Mouse (Mus musculus) embryonic fibroblast, embryonic 13.5 days (primary cell): Measurements from ENCODE around the gene Slc43a2. TPM values are rescaled to one million over a fixed set of nuclear protein-coding genes. Genes with fewer than 3 reads are reported as not detected.

Source experiments
- H3K27ac ChIP-seq: 2 replicates; pipeline ENCODE4 v1.5.1; 2012; ENCODE audit warnings: low read length, control low read depth, inconsistent platforms; ENCODE audit not compliant: insufficient read depth
- H3K4me1 ChIP-seq: 2 replicates; pipeline ENCODE4 v1.6.1; 2011; ENCODE audit warnings: low read length; ENCODE audit not compliant: control insufficient read depth, insufficient read depth
- H3K4me3 ChIP-seq: 2 replicates; pipeline ENCODE4 v1.5.1; 2011; ENCODE audit warnings: mild to moderate bottlenecking, control low read depth, low read length; ENCODE audit not compliant: insufficient read depth
- CTCF ChIP-seq: IDR thresholded peaks from 2 replicates; pipeline ENCODE4 v1.5.1; 2011; ENCODE audit warnings: mild to moderate bottlenecking, control low read depth, low read length, moderate library complexity, borderline replicate concordance; ENCODE audit not compliant: insufficient read depth
- POLR2A ChIP-seq: IDR thresholded peaks from 2 replicates; pipeline ENCODE4 v1.6.1; 2011; ENCODE audit warnings: low read depth, mild to moderate bottlenecking, control low read depth, low read length, moderate library complexity
- polyA plus RNA-seq: library from polyadenylated mRNA; stranded (reverse); fragments of >200 nt; gene quantifications from 2 replicates; pipeline ENCODE4 v1.2.4, GENCODE M21; 2011; ENCODE audit warnings: low read depth; ENCODE audit not compliant: missing spikeins, insufficient read length

Gene Slc43a2
- polyA plus RNA-seq, 1 experiment = 6.9 TPM

- TF ChIP-seq CTCF = 0 out of 2 replicates have a peak, but pooled peaks have one; percentile 9
- no peak for TF ChIP-seq POLR2A
- Histone ChIP-seq H3K27ac (peak within 1 kb of the TSS; percentile 36), H3K4me3 (peak within 1 kb of the TSS; percentile 7), H3K4me1 (peaks cover 9% of the 10 kb centered on the region)
Measured at GRCm38 (mm10) chr11:75509741-75510626, 21.5 kb upstream of the Slc43a2 start, which contains the start of gene Rilp. Gene Rilp, plus strand, starts transcription at chr11:75510094.

- TF ChIP-seq POLR2A = peak; percentile 73
- TF ChIP-seq CTCF = peak; percentile 85
- Histone ChIP-seq H3K4me1 (peaks cover 9% of the 10 kb centered on the region), H3K4me3 (peak overlapping the region; percentile 7), H3K27ac (peak overlapping the region; percentile 36; the same call in 1 of the 2 replicates)
Measured at GRCm38 (mm10) chr11:75510627-75510993, 20.9 kb upstream of the Slc43a2 start.

DNA sequence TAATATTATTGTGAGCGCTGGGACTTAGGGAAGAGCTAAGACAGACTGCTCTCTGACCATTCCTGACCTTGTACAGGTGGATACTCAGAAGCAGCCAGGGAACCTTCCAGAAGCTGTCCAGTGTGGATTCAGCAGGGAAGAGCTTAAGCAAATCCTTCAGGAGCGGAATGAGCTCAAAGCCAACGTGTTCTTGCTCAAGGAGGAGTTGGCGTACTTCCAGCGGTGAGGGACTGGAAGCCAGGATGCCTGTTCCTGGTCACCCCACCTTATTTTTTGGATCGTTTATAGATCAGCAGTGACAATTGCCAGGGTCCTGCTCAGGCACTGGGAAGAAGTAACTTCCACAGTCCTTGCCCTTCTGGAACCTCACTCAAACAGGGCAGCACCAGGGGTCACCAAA, 20.3 kb upstream of the Slc43a2 start:
- Histone ChIP-seq H3K4me3 (no peak overlapping the region), H3K4me1 (peaks cover 9% of the 10 kb centered on the region), H3K27ac (no peak overlapping the region)
- TF ChIP-seq CTCF (no peak), POLR2A (no peak)

DNA sequence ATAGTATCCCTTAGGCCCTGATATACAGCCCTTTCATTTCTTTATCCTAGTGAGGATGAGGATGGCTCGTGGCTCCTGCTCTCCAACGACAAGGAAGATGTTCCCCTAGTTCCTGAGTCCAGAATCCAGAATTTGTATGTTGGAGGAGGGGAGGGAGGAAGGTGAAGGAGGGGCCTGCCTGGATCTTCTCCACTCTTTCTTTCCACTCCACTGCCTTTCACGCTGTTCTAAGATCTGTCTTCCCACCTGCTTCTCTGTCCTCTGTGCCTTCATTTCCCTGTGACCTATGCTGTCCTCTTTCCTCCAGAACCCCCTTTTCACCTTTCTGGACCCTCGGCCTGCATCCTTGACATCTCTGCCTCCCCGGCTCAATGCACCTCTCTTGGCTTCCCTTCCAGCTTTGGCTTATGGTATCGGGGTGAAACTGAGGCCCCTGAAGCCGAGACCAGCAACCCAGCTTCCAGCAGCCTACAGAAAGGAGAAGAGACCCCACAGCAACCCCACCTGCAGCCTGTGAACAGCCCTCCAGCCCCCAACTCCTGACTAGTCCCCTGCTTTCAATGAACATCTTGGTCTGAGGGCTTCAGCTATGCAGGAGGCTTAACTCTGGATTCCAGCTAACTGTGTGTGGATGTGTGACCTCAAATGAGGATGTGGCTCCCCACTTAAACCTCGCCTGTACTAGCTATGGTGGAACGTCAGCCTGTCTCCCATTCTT, 19.0 kb upstream of the Slc43a2 start:
- H3K4me3 ChIP-seq = no peak overlapping the region
- peaks cover 9% of the 10 kb centered on the region for H3K4me1 ChIP-seq
- TF ChIP-seq CTCF = no peak
- TF ChIP-seq POLR2A = no peak
- H3K27ac ChIP-seq = no peak overlapping the region

DNA sequence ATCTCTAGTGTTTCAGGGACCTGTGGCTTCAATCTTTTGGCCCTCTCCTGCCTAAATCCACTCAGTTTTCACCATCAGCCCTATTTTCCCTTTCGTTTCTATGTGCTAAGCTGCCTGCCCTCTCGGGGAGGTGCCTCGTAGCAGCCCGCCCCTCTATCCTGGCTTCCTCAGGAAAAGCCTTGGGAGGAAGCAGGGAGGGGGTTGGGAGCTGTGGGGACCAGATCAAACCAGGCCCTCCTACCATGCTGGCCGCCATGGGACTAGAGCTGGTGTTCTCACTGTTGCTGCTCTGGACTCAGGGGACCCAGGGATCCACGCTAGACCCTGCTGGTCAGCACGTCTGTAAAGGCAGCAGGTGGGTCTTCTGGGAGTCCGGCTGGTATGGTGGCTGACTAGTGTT, 18.2 kb upstream of the Slc43a2 start, which contains the start of gene Scarf1:
TSS of gene Scarf1 (plus strand) at position 205 of the 400 bp plus-strand sequence.
- TF ChIP-seq CTCF (no peak), POLR2A (no peak)
- H3K27ac ChIP-seq = no peak within 1 kb of the TSS
- no peak within 1 kb of the TSS for H3K4me3 ChIP-seq
- H3K4me1 ChIP-seq = peaks cover 9% of the 10 kb centered on the region

GRCm38 (mm10) chr11:75515186-75515585, 16.3 kb upstream of the Slc43a2 start:
- Histone ChIP-seq H3K4me3 (no peak overlapping the region), H3K4me1 (no peaks in the 10 kb centered on the region), H3K27ac (no peak overlapping the region)
- no peak for TF ChIP-seq POLR2A
- TF ChIP-seq CTCF = no peak

GRCm38 (mm10) chr11:75519834-75520633, 11.5 kb upstream of the Slc43a2 start:
- no peak overlapping the region for H3K4me3 ChIP-seq
- no peak for TF ChIP-seq CTCF
- no peak for TF ChIP-seq POLR2A
- no peak overlapping the region for H3K27ac ChIP-seq
- H3K4me1 ChIP-seq = no peaks in the 10 kb centered on the region

DNA sequence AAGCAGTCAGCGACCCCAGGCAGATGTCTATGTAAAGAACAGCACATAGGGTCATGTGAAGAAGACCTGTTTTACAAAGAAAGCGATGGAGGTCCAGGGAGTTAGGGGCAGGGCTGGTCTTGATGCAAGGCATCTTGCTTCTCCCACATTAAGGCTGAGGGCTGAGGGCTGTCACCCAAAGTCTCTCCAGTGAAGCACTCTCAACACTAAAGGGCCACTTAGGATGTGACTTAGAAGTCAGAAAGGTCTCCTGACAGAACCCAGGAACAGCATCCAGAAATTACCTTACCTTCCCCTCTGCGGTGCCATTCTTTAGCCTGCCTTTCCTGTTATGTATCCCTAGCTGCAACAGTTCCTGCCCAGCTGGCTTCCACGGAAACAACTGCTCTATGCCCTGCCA, 9.9 kb upstream of the Slc43a2 start:
- Histone ChIP-seq H3K27ac (no peak overlapping the region), H3K4me3 (no peak overlapping the region), H3K4me1 (no peaks in the 10 kb centered on the region)
- TF ChIP-seq CTCF = no peak
- no peak for TF ChIP-seq POLR2A

GRCm38 (mm10) chr11:75522793-75523192, 8.7 kb upstream of the Slc43a2 start:
- TF ChIP-seq POLR2A (no peak), CTCF (no peak)
- H3K4me3 ChIP-seq = no peak overlapping the region
- H3K27ac ChIP-seq = no peak overlapping the region
- H3K4me1 ChIP-seq = no peaks in the 10 kb centered on the region
